Mouse (Mus musculus): ENCODE results near the gene Gm11037.
"Not testable (repeated sequence)": the region's sequence is repeated elsewhere in the genome, so short reads cannot be mapped to it uniquely, and the experiment has no call there.

The Gm11037 gene

DNA sequence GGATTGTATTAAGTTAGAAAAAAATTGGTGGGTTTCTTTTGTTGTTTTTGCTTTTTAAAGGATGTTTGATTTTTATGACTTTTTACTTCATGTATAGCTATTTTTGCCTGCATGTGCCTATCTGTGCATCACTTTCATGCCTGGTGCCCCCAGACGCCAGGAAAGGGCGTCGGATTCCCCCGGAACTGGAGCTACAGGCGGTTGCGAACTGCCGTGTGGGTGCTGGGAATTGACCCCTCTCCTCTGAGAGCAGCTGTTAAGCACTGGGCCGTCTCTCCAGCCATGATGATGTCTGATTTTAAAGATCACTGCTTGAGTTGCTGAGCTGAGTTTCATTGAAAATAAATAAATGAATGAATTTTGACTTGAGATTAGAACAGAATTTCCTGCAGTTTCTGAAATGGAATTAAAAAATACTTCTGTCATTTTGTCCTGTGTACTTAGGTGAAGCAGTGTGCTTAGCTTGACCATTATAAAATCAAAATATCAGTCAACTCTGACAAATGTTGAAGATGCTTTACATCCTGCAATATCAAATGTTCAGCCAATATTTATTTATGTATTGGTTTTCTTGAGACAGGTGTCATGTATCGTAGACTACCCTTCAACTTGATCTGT is at the start of gene Gm11037:
TSS of gene Gm11037 (plus strand) at position 568 of the 618 bp plus-strand sequence.
- DNase-seq = no peak

GRCm38 (mm10) chr2:131084206-131084605 is 49.1 kb upstream of the Gm11037 start:
- no peak for DNase-seq

DNA sequence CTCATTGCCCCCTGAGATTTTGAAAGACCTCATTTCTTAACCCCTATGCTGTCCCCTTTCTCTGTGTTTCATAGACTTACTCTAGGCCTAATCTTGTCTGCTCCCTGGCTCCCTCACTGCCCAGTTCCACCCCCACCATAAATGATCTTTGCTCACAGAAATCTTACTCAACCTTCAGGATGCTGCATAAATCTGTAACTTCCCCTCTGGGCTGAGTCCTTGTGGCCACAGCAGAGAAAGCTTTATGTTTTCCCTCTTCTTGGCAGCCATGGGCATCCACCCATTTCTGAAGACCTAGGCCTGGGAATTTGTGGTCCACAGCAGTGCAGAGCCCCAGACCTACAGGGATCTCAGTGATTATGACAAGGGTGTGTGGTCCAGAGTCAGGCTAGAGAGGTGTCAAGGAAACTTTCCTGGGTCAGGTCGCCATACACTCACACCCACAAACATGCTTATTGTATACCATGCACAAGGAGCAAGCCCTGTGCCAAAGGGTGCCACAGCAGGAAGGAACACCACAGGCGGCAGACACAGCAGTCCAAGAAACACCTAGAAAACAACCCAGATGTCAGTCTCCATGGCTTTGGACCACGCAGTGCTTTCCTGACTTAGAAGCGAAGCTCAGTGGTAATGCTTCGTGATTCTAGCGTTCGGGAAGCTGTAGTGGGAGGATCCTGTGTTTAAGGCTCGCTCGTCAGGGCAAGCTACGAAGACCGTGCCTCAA is 46.5 kb upstream of the Gm11037 start, which contains the start of gene Siglec1:
TSS of gene Siglec1 (minus strand) at position 99 of the 724 bp plus-strand sequence.
- DNase-seq = no peak

DNA sequence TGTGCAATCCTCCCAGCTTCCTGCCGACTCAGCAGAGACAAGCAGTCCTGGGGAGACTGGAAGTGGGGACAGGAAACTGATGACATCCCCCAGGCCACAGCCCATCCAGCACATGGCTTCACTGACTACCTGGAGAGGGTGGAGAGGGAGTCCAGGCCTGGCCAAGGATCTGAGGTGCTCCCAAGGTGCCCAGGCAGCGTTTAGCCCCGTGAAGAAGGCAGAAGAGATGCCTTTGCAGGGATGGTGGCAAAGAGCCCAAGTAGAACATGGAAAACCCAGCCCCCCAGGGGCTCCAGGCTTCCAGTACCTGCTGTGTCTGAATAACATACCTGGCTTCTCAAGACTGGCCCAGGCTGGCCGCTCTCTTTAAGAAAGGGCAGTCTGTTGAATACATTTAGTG is 44.7 kb upstream of the Gm11037 start:
- no peak for DNase-seq

DNA sequence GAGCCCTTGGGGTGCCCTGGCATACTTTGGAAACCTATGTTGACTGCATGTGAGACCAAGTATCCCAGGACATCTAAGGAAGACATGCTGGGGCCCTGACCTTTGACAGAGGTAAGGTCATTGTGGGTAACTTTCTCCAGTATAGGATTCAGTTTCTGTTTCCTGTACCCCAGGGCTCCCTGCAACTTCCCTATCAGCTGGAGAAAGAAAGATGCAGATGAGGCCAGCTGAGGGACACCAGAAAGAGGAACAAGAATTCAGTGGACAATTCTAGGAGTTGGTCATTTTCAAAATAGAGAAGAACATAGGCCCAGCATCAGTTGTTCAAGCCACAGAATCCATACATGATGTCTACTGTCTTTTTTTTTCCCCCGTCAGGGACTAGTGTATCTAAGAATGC is 43.7 kb upstream of the Gm11037 start:
- DNase-seq = no peak

GRCm38 (mm10) chr2:131090852-131091251 is 42.4 kb upstream of the Gm11037 start:
- DNase-seq = no peak

GRCm38 (mm10) chr2:131093577-131093976 is 39.7 kb upstream of the Gm11037 start:
- DNase-seq = no peak

GRCm38 (mm10) chr2:131094823-131095222 is 38.5 kb upstream of the Gm11037 start:
- peak; percentile 70 for DNase-seq

DNA sequence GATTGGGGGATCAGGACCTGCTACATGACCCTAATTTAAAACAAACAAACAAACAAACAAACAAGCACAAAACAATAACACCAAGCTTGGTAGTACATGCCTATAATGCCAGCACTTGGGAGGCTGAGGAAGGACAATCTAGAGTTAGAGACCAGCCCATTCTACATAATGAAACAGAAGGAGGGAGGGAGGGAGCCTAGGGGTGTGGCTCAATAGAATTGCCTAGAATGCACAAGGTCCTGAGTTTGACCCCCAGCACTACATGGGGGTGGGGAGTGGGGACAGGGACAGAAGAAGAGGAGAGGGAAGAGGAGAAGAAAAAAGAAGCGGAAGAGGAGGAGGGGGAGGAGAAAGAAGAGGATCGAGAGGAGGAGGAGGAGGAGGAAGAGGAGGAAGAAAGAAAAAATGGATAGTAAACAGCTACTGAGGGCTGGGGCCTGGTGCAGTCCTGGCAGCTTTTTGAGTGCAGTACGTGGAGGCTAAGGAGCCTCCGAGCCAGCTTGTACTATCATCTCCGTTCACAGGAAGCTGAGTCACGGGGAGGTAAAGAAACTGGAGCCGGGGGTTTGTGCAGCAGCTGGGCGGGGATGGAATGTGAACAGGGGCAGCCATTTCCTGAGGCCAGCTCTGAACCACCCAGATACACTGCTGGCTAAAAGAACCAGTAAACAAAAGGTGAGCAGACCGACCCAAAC is 37.0 kb upstream of the Gm11037 start:
- no peak for DNase-seq

DNA sequence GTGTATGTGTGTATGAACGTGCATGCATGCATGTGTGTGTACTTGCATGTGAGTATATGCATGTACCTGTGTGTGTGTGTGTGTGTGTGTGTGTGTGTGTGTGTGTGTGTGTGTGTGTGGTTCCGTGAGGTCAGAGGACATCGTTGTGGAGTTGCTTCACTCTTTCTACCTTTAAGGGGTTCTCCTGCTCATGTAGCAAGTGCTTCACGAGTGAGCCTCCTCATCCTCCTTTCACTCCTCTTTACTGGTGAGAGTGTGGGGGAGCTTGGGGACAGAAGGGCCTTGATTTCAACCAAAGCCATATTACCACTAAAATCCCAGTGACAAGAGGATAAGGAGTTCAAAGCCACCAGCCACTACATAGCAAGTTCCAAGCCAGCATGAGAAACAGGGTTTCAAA is 36.2 kb upstream of the Gm11037 start:
- DNase-seq = no peak

- DNase-seq = no peak
Measured at GRCm38 (mm10) chr2:131101530-131101929, 31.8 kb upstream of the Gm11037 start.

GRCm38 (mm10) chr2:131104021-131104420 is 29.3 kb upstream of the Gm11037 start:
- no peak for DNase-seq

DNA sequence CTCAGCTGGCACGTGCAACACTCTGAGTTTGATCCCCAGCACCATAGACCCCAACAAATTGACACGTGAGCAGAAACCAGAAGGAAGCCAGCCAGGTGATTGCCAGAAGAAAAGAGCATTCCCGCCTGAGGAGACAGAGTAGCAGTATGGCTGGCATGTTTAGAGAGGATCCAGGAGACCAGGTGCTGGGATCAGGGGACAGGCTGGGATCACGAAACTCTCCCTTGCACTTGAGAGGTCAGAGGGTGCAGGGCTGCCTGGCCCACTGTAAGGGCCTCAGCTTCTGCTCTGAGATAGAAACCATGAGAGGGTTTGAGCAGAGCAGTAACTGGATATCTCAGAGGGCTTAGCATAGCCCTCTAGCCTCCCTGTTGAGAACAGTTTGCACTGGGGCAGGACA is 28.2 kb upstream of the Gm11037 start:
- DNase-seq = not testable (repeated sequence)

DNA sequence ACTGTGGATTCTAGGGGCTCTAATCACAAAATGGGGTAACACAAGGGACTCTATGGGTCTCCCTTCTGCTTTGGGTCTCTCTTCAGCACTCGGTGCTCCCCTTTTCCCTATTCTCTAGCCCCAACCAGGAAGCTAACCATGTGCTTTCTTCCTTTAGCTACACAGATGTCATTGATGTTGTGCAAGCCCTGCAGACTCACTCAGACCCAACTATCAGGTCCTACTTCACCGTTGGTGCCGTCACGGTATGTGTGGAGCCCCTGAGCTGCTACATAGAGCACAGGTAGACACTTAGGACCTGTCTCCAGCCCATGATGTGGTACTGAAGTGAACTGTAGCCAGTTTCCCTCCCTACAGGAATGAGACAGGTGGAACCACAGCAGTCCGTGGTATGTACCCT is 27.3 kb upstream of the Gm11037 start:
- no peak for DNase-seq

- no peak for DNase-seq
Measured at GRCm38 (mm10) chr2:131118968-131119574, 14.2 kb upstream of the Gm11037 start.

- no peak for DNase-seq
Measured at GRCm38 (mm10) chr2:131124166-131124565, 9.1 kb upstream of the Gm11037 start.

DNA sequence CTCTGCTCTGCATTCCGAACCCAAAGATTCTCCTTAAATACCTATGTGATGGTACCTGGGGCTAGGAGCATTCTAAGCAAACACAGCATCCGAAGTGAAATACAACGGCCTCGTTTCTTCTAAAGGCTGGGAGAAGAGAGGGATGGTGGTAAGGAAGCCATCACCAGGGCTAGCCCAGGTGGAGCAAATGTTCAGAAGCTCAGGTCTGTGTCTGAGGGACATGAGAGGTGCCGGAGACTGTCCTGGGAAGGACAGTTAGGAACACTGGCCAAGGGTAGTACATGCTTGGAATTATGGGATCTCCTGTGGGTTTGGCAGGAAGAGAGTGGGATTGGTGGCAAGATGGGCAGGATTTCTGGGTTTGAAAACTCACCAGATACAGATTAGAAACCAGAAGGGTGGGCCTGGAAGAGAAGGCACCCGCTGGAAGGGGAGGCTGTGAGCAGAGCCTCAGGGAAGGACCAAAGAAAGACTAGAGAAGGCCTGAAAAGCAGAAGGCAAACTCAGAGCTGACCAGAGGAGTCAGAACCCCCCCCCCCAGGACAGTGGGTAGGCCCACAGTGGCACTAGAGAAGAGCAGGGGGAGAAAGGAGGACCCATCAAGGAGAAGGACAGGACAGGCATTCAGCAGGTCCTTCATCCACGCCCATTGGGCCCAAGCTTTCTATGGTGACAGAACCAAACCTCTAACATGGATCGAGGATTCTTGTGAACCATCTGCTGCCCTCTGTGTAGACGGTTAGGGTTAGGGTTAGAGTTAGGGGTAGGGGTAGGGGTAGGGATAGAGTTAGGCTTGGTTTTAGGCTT is 7.9 kb upstream of the Gm11037 start:
- no peak for DNase-seq

DNA sequence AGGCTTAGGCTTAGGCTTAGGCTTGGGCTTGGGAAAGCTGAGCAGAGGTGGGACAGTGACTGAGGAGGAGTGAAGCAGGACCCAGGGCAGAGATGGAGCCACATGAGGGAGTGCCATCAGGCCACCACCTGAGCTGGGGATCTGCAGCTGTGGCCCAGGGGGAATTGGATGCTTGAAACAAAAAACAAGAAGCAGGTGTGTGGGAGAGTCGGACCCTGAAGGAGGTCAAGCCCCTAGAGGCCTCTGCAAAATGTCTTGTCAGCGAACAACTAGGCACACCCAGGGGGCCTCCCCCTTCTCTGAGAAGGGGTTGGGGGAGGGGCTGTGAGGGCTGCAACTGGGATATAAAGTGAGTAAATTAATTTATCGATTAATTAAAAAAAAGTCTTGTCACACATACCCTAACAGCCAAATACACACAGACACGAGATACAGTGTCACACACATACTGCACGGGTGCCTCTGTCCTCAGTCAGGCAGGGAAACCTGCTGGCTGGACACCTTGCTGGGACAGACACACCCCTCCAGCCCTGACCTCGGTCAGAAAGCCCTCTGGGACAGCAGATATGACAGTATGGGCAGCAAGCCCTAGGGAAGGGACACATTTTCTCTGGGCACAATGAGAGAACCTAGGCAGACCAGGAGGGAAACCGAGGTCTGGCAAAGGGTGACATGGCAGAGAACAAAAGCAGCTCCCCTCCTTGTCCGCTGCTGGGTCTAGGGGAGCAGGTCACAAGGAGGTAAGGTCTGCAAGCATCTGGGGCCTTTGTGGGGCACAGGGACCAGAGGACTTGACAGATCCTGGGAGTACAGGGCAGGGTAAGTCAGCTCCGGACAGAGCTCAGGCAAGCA is 7.1 kb upstream of the Gm11037 start:
- no peak for DNase-seq

GRCm38 (mm10) chr2:131127161-131127730 is 6.1 kb upstream of the Gm11037 start, which contains the start of gene Hspa12b:
Gene Hspa12b, plus strand, starts transcription at chr2:131127280.
- no peak for DNase-seq

DNA sequence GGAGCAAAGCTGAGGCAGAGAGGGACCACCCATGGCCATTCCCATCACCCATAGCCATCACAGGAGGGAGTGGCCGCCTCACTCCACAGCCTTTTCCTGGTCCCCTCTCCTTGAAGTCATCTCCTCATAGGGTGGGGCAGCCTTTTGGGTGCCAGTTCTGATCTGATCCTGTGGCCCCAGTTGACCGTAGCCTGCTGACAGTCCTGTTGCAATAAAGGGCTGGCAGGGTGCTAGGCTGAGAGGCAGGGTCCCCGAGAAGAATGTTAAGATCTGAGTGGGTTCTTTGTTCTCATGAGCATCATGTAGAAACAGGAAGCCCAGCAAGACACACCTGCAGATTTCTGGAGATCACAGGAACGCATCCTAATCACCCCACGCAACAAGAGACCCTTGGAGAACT is 5.1 kb upstream of the Gm11037 start:
- DNase-seq = no peak

- no peak for DNase-seq
Measured at GRCm38 (mm10) chr2:131128636-131129157, 4.6 kb upstream of the Gm11037 start.
